Mouse (Mus musculus): Measurements from ENCODE around the gene Zfp583. TPM values are rescaled to one million over a fixed set of nuclear protein-coding genes. Genes with fewer than 3 reads are reported as not detected.

The Zfp583 gene
- polyA plus RNA-seq, 1 experiment = 0.80 TPM

GRCm38 (mm10) chr7:6286921-6287531 lies 44.1 kb downstream of the Zfp583 start:
- Histone ChIP-seq H3K79me2 (ENCODE audit: control insufficient read depth, insufficient read depth) (no peaks in the 10 kb centered on the region), H3K4me2 (ENCODE audit: low read depth) (peak overlapping the region; percentile 69), H3ac (ENCODE audit: control insufficient read depth, insufficient read length) (peak overlapping the region; percentile 52), H3K36me3 (ENCODE audit: control insufficient read depth, insufficient read depth) (no peaks in the 10 kb centered on the region), H3K27me3 (ENCODE audit: control insufficient read depth, insufficient read depth, insufficient read length) (no peaks in the 10 kb centered on the region), H3K4me3 (peak overlapping the region; percentile 54)
- peak in 1 of 3 experiments; percentile 6 for TF ChIP-seq MYOG (IDR thresholded peaks at IDR 0.05; ENCODE audit: control insufficient read depth in 1 of 3, insufficient read depth in 1 of 3, insufficient read length in 2 of 3, low read depth in 2 of 3)
- TF ChIP-seq POLR2AphosphoS2 (IDR thresholded peaks at IDR 0.05; ENCODE audit: insufficient read length, low read depth) = no peak
- TF ChIP-seq E2F4 (IDR thresholded peaks at IDR 0.05; ENCODE audit: insufficient read depth) = no peak
- TF ChIP-seq REST (IDR thresholded peaks at IDR 0.05; ENCODE audit: insufficient read depth, insufficient read length) = no peak
- TF ChIP-seq POLR2A (IDR thresholded peaks at IDR 0.05; ENCODE audit: insufficient read length, low read depth) = no peak
- peak in 2 of 3 experiments; percentile 54 to 62 for TF ChIP-seq MYOD1 (IDR thresholded peaks at IDR 0.05; ENCODE audit: control insufficient read depth in 1 of 3, insufficient read length in 2 of 3, low read depth in 2 of 3)

GRCm38 (mm10) chr7:6285842-6286705 lies 45.0 kb downstream of the Zfp583 start, which contains the start of gene Zfp667:
Gene Zfp667, plus strand, starts transcription at chr7:6286579.
- TF ChIP-seq USF1 (IDR thresholded peaks at IDR 0.05; ENCODE audit: low read depth) (no peak), TCF3 (IDR thresholded peaks at IDR 0.05; ENCODE audit: insufficient read length, low read depth) (no peak), MYOG (IDR thresholded peaks at IDR 0.05; ENCODE audit: control insufficient read depth in 1 of 3, insufficient read depth in 1 of 3, insufficient read length in 2 of 3, low read depth in 2 of 3) (peak; percentile 0 to 87 (median 73)), MAX (IDR thresholded peaks at IDR 0.05; ENCODE audit: low read depth) (no peak), POLR2A (IDR thresholded peaks at IDR 0.05; ENCODE audit: insufficient read length, low read depth) (peak; percentile 77), POLR2AphosphoS2 (IDR thresholded peaks at IDR 0.05; ENCODE audit: insufficient read length, low read depth) (peak; percentile 79), CEBPB (IDR thresholded peaks at IDR 0.05; ENCODE audit: insufficient read depth, poor library complexity, severe bottlenecking) (no peak), E2F4 (IDR thresholded peaks at IDR 0.05; ENCODE audit: insufficient read depth) (no peak), SRF (IDR thresholded peaks at IDR 0.05; ENCODE audit: control insufficient read depth, insufficient read length, low read depth) (no peak), REST (IDR thresholded peaks at IDR 0.05; ENCODE audit: insufficient read depth, insufficient read length) (no peak), TCF12 (IDR thresholded peaks at IDR 0.05; ENCODE audit: insufficient read depth, poor library complexity, severe bottlenecking) (no peak), MYOD1 (IDR thresholded peaks at IDR 0.05; ENCODE audit: control insufficient read depth in 1 of 3, insufficient read length in 2 of 3, low read depth in 2 of 3) (peak in 2 of 3 experiments; percentile 83 to 87)
- H3K27me3 ChIP-seq (ENCODE audit: control insufficient read depth, insufficient read depth, insufficient read length) = no peaks in the 10 kb centered on the region
- no peaks in the 10 kb centered on the region for H3K79me2 ChIP-seq (ENCODE audit: control insufficient read depth, insufficient read depth)
- H3K36me3 ChIP-seq (ENCODE audit: control insufficient read depth, insufficient read depth) = no peaks in the 10 kb centered on the region
- peak within 1 kb of the TSS; percentile 54 for H3K4me3 ChIP-seq
- peak within 1 kb of the TSS; percentile 52 for H3ac ChIP-seq (ENCODE audit: control insufficient read depth, insufficient read length)
- H3K4me2 ChIP-seq (ENCODE audit: low read depth) = peak within 1 kb of the TSS; percentile 69

GRCm38 (mm10) chr7:6285366-6285765 lies 45.7 kb downstream of the Zfp583 start:
- Histone ChIP-seq H3ac (ENCODE audit: control insufficient read depth, insufficient read length) (no peak overlapping the region), H3K36me3 (ENCODE audit: control insufficient read depth, insufficient read depth) (no peaks in the 10 kb centered on the region), H3K4me2 (ENCODE audit: low read depth) (peak overlapping the region; percentile 69), H3K79me2 (ENCODE audit: control insufficient read depth, insufficient read depth) (no peaks in the 10 kb centered on the region), H3K4me3 (peak overlapping the region; percentile 54), H3K27me3 (ENCODE audit: control insufficient read depth, insufficient read depth, insufficient read length) (no peaks in the 10 kb centered on the region)
- TF ChIP-seq TCF3 (IDR thresholded peaks at IDR 0.05; ENCODE audit: insufficient read length, low read depth) (no peak), MAX (IDR thresholded peaks at IDR 0.05; ENCODE audit: low read depth) (no peak), USF1 (IDR thresholded peaks at IDR 0.05; ENCODE audit: low read depth) (no peak), CEBPB (IDR thresholded peaks at IDR 0.05; ENCODE audit: insufficient read depth, poor library complexity, severe bottlenecking) (no peak), E2F4 (IDR thresholded peaks at IDR 0.05; ENCODE audit: insufficient read depth) (no peak), MYOD1 (IDR thresholded peaks at IDR 0.05; ENCODE audit: control insufficient read depth in 1 of 3, insufficient read length in 2 of 3, low read depth in 2 of 3) (no peak), POLR2A (IDR thresholded peaks at IDR 0.05; ENCODE audit: insufficient read length, low read depth) (no peak), POLR2AphosphoS2 (IDR thresholded peaks at IDR 0.05; ENCODE audit: insufficient read length, low read depth) (no peak), MYOG (IDR thresholded peaks at IDR 0.05; ENCODE audit: control insufficient read depth in 1 of 3, insufficient read depth in 1 of 3, insufficient read length in 2 of 3, low read depth in 2 of 3) (no peak), SRF (IDR thresholded peaks at IDR 0.05; ENCODE audit: control insufficient read depth, insufficient read length, low read depth) (no peak), REST (IDR thresholded peaks at IDR 0.05; ENCODE audit: insufficient read depth, insufficient read length) (no peak), TCF12 (IDR thresholded peaks at IDR 0.05; ENCODE audit: insufficient read depth, poor library complexity, severe bottlenecking) (no peak)

GRCm38 (mm10) chr7:6284442-6285012 lies 46.6 kb downstream of the Zfp583 start:
- TF ChIP-seq USF1 (IDR thresholded peaks at IDR 0.05; ENCODE audit: low read depth) = no peak
- Histone ChIP-seq H3K27me3 (ENCODE audit: control insufficient read depth, insufficient read depth, insufficient read length) (no peaks in the 10 kb centered on the region), H3K4me3 (peak overlapping the region; percentile 46)

More at GRCm38 (mm10) chr7:6284442-6285012, 46.6 kb downstream of the Zfp583 start:
- no peak overlapping the region for H3ac ChIP-seq (ENCODE audit: control insufficient read depth, insufficient read length)
- H3K36me3 ChIP-seq (ENCODE audit: control insufficient read depth, insufficient read depth) = no peaks in the 10 kb centered on the region
- H3K79me2 ChIP-seq (ENCODE audit: control insufficient read depth, insufficient read depth) = no peaks in the 10 kb centered on the region
- H3K4me2 ChIP-seq (ENCODE audit: low read depth) = peak overlapping the region; percentile 73

Measured in myocyte (in vitro differentiated cells).